Mouse (Mus musculus) lung, embryonic 16.5 days (tissue): ENCODE data around the gene Epn1. TPM values are rescaled to one million over a fixed set of nuclear protein-coding genes. Genes with fewer than 3 reads are reported as not detected.

Source experiments
- microRNA-seq: library from miRNA; unstranded; fragments of <30 nt; microRNA quantifications from one replicate; pipeline ENCODE4, GENCODE M21; 2016
- polyA plus RNA-seq: library from polyadenylated mRNA; unstranded; fragments of >200 nt; fragmentation: Nextera tagmentation; extraction: Ambion mirVana; gene quantifications from 2 replicates; pipeline ENCODE4 v1.2.1, GENCODE M21; 2015

The Epn1 gene
- polyA plus RNA-seq, 1 experiment from 2014 or later: 53.8 TPM

Small RNAs within 50 kb of the gene (microRNA-seq; reads per million reads assigned to microRNA genes)
- not detected for gene Gm26217

Other genes with a start within 250 kb of the Epn1 start
- 0.99 and 1.2 TPM in 2 replicates for gene Shisa7, start 235.5 kb upstream of the Epn1 start, polyA plus RNA-seq
- gene Isoc2b, start 210.0 kb upstream of the Epn1 start, polyA plus RNA-seq: 14.1 and 15.7 TPM in 2 replicates
- 0.87 and 1.3 TPM in 2 replicates for gene Isoc2a, start 203.1 kb upstream of the Epn1 start, polyA plus RNA-seq
- 0.21 TPM in 1 of 2 replicates, not detected in the other for gene Gm36210, start 173.7 kb upstream of the Epn1 start, polyA plus RNA-seq
- 3.4 and 3.7 TPM in 2 replicates for gene Zfp628, start 165.0 kb upstream of the Epn1 start, polyA plus RNA-seq
- 2.5 and 2.7 TPM in 2 replicates for gene Nat14, start 158.2 kb upstream of the Epn1 start, polyA plus RNA-seq
- 2.1 and 2.4 TPM in 2 replicates for gene Ssc5d, start 154.4 kb upstream of the Epn1 start, polyA plus RNA-seq
- gene Sbk2, start 115.8 kb upstream of the Epn1 start, polyA plus RNA-seq: 0.85 and 1.0 TPM in 2 replicates
- gene Sbk3, start 109.1 kb upstream of the Epn1 start, polyA plus RNA-seq: 0.72 and 1.0 TPM in 2 replicates
- 32.3 and 35.0 TPM in 2 replicates for gene Zfp579, start 84.1 kb upstream of the Epn1 start, polyA plus RNA-seq
- gene Zfp524, start 65.8 kb upstream of the Epn1 start, polyA plus RNA-seq: 19.3 and 21.4 TPM in 2 replicates
- gene Fiz1, start 65.5 kb upstream of the Epn1 start, polyA plus RNA-seq: 33.1 and 34.5 TPM in 2 replicates
- 1.2 and 1.3 TPM in 2 replicates for gene Gm44973, start 64.7 kb upstream of the Epn1 start, polyA plus RNA-seq
- 5.5 and 5.7 TPM in 2 replicates for gene Zfp865, start 59.9 kb upstream of the Epn1 start, polyA plus RNA-seq
- 5.3 and 5.5 TPM in 2 replicates for gene Ccdc106, start 59.7 kb upstream of the Epn1 start, polyA plus RNA-seq
- gene 4632433K11Rik, start 46.1 kb upstream of the Epn1 start, polyA plus RNA-seq: not detected in 2 replicates
- gene Zfp784, start 41.8 kb upstream of the Epn1 start, polyA plus RNA-seq: 4.9 and 7.0 TPM in 2 replicates
- 26.7 and 27.0 TPM in 2 replicates for gene Zfp580, start 28.7 kb upstream of the Epn1 start, polyA plus RNA-seq
- 109 and 110 TPM in 2 replicates for gene U2af2, start 18.1 kb upstream of the Epn1 start, polyA plus RNA-seq
- not detected in 2 replicates for gene Rfpl4, start 36.7 kb downstream of the Epn1 start, polyA plus RNA-seq
- gene Rasl2-9, start 45.7 kb downstream of the Epn1 start, polyA plus RNA-seq: 0.43 and 0.51 TPM in 2 replicates
- not detected in 2 replicates for gene Vmn1r55, start 69.4 kb downstream of the Epn1 start, polyA plus RNA-seq
- gene Vmn1r56, start 116.5 kb downstream of the Epn1 start, polyA plus RNA-seq: not detected in 2 replicates
- not detected in 2 replicates for gene Vmn1r57, start 138.3 kb downstream of the Epn1 start, polyA plus RNA-seq